Mouse (Mus musculus): Measurements from ENCODE around the gene Slc9a8. TPM values are rescaled to one million over a fixed set of nuclear protein-coding genes. Genes with fewer than 3 reads are reported as not detected.

Gene Slc9a8
- polyA plus RNA-seq, 1 experiment from 2014 or later = 21.8 TPM

- no peaks in the 10 kb centered on the region for H3K27me3 ChIP-seq (ENCODE audit: control insufficient read depth, insufficient read depth, low read length)
- H3K4me3 ChIP-seq (ENCODE audit: low read depth, low read length) = no peak overlapping the region
- no peak overlapping the region for H3K9ac ChIP-seq (ENCODE audit: low read depth, low read length)
- DNase-seq (ENCODE audit: low spot score) = no peak
- H3K4me2 ChIP-seq (replicated peaks; ENCODE audit: low read depth, low read length) = no peak overlapping the region
- ATAC-seq (ENCODE audit: low FRiP score) = no peak
- H3K27ac ChIP-seq (ENCODE audit: low read depth, low read length) = no peak overlapping the region
- H3K4me1 ChIP-seq (replicated peaks; ENCODE audit: control insufficient read depth, insufficient read depth, low read length) = peaks cover 2% of the 10 kb centered on the region; the same call in 1 of the 2 replicates
- WGBS = 88% methylated on average over 4 of the region's 4 CpGs
- H3K9me3 ChIP-seq (ENCODE audit: control insufficient read depth, low read length) = no peaks in the 10 kb centered on the region
- 0 out of 2 replicates have a peak, but pooled peaks cover 4% of the 10 kb centered on the region for H3K36me3 ChIP-seq (ENCODE audit: control insufficient read depth, insufficient read depth, low read length)
Observed at GRCm38 (mm10) chr2:167486573-167486972, 65.1 kb downstream of the Slc9a8 start.

DNA sequence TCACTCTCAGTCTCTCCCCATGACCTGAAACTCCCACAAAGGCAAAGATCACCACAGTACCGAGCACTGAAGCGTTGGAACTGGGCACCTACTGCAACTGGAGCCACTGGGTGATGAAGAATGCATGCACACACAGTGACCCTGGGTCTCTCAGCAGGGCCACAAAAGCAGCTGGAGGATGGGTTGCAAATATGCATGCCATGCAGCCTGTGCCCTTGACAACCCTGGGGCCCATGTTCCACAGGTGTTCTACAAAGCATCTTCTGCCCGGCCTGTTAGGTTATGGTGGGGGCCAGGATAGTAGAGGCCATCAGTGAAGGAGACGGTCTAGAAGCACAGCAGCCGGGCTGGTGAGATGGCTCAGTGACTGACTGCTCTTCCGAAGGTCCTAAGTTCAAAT, 66.0 kb downstream of the Slc9a8 start:
- ATAC-seq (ENCODE audit: low FRiP score) (no peak), DNase-seq (ENCODE audit: low spot score) (no peak)
- Histone ChIP-seq H3K27me3 (ENCODE audit: control insufficient read depth, insufficient read depth, low read length) (no peaks in the 10 kb centered on the region), H3K4me2 (replicated peaks; ENCODE audit: low read depth, low read length) (no peak overlapping the region), H3K27ac (ENCODE audit: low read depth, low read length) (no peak overlapping the region), H3K4me1 (replicated peaks; ENCODE audit: control insufficient read depth, insufficient read depth, low read length) (peaks cover 6% of the 10 kb centered on the region; the same call in 1 of the 2 replicates), H3K9ac (ENCODE audit: low read depth, low read length) (no peak overlapping the region), H3K36me3 (ENCODE audit: control insufficient read depth, insufficient read depth, low read length) (0 out of 2 replicates have a peak, but pooled peaks cover 4% of the 10 kb centered on the region), H3K4me3 (ENCODE audit: low read depth, low read length) (no peak overlapping the region), H3K9me3 (ENCODE audit: control insufficient read depth, low read length) (no peaks in the 10 kb centered on the region)
- 95% methylated on average over 6 of the region's 6 CpGs for WGBS

- no peaks in the 10 kb centered on the region for H3K27me3 ChIP-seq (ENCODE audit: control insufficient read depth, insufficient read depth, low read length)
- 92% methylated on average over 6 of the region's 6 CpGs for WGBS
- H3K36me3 ChIP-seq (ENCODE audit: control insufficient read depth, insufficient read depth, low read length) = 0 out of 2 replicates have a peak, but pooled peaks cover 4% of the 10 kb centered on the region
- no peaks in the 10 kb centered on the region for H3K9me3 ChIP-seq (ENCODE audit: control insufficient read depth, low read length)
- ATAC-seq (ENCODE audit: low FRiP score) = no peak
- H3K27ac ChIP-seq (ENCODE audit: low read depth, low read length) = no peak overlapping the region
- H3K9ac ChIP-seq (ENCODE audit: low read depth, low read length) = no peak overlapping the region
- H3K4me2 ChIP-seq (replicated peaks; ENCODE audit: low read depth, low read length) = no peak overlapping the region
- no peak overlapping the region for H3K4me3 ChIP-seq (ENCODE audit: low read depth, low read length)
- H3K4me1 ChIP-seq (replicated peaks; ENCODE audit: control insufficient read depth, insufficient read depth, low read length) = peaks cover 6% of the 10 kb centered on the region; the same call in 1 of the 2 replicates
- DNase-seq (ENCODE audit: low spot score) = no peak
Observed at GRCm38 (mm10) chr2:167487994-167488393, 66.5 kb downstream of the Slc9a8 start.

DNA sequence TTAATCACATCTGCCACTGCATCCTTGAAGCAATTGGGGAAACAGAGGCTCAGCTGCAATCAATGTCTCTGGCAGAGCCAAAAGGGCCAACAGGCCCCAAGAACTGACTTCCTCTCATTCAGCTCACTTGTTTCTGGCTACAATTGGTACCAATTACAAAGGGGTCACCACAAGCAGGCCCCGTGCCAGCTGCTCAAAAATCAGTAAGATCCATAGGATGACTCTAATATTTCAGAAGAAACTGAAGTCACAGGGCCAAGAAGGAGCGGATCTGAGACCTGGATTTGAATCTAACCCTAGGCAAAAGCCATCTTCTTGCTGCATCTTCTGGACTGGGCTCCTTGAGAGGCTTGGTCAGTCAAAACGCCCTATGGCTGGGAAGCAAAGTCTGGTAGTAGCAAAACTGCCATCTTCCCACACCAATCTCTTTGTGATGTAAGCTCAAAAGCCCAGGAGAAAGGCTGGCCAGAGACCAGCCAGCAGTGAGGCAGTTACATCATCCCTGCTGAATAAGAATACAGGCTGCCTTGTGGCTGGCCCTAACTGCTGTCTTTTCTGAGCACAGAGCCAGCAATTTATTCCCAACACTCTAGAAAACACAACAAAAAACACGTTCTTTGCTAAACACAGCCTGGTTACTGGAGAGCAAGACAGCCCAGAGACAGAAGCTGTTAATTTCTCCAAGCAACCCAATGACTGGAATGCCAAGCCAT, 69.5 kb downstream of the Slc9a8 start:
- Histone ChIP-seq H3K4me1 (replicated peaks; ENCODE audit: control insufficient read depth, insufficient read depth, low read length) (peaks cover 6% of the 10 kb centered on the region; the same call in 1 of the 2 replicates), H3K27me3 (ENCODE audit: control insufficient read depth, insufficient read depth, low read length) (no peaks in the 10 kb centered on the region), H3K9me3 (ENCODE audit: control insufficient read depth, low read length) (no peaks in the 10 kb centered on the region), H3K4me2 (replicated peaks; ENCODE audit: low read depth, low read length) (peak overlapping the region; percentile 95; the same call in 1 of the 2 replicates), H3K36me3 (ENCODE audit: control insufficient read depth, insufficient read depth, low read length) (no peaks in the 10 kb centered on the region), H3K9ac (ENCODE audit: low read depth, low read length) (no peak overlapping the region), H3K27ac (ENCODE audit: low read depth, low read length) (no peak overlapping the region), H3K4me3 (ENCODE audit: low read depth, low read length) (peak overlapping the region; percentile 100; the same call in 1 of the 2 replicates)
- 83% methylated on average over 4 of the region's 4 CpGs for WGBS
- ATAC-seq (ENCODE audit: low FRiP score) = no peak
- no peak for DNase-seq (ENCODE audit: low spot score)

DNA sequence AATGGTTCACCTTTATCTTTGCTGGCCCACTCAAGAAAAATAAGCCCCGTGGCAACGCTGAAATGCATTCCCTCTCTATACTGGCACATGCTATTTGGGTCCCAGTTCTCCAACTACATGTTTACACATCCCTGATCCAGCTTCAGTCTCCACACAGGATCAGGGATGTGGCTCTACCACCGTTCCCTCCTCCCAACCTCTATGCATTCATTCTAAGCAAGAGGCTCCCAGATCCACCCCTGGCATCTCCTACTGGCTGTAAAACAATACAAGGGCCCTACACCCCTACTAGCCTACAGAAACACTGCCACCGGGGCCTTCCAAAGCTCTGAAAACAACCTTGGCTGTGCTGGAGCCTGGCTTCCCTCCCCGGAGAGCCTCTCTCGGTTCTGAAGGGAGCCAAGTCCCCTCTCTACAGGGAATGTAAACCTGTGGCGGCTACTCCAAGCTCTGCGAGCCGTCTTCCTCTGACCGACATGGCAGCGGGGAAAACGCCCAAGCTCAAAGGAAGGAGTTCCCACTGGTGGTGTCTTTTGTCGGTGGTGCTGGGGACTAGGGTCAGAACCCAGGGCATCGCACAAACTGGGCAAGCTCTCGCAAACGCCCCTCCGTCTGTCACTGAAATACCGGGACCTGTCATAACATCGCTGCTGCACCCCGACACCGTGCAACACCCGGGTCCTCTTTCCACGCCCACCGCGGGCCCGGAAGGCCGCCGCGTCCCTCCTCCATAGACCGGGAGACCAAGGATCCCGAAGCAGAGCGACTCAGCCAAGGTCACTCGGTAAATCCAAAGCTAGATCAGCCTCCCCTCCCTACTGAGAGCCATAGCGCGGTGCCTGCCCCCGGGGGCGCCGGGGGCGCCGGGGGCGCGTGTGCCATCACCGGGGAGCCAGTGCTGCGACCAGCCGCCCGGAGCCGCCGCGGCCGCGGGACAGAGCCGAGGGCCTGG, 70.5 kb downstream of the Slc9a8 start, which contains the start of gene Rnf114:
Gene Rnf114 (plus strand): TSS at position 889 of the 952 bp plus-strand sequence.
- Histone ChIP-seq H3K27me3 (ENCODE audit: control insufficient read depth, insufficient read depth, low read length) (no peaks in the 10 kb centered on the region), H3K4me3 (ENCODE audit: low read depth, low read length) (peak within 1 kb of the TSS; percentile 100), H3K4me2 (replicated peaks; ENCODE audit: low read depth, low read length) (peak within 1 kb of the TSS; percentile 95), H3K4me1 (replicated peaks; ENCODE audit: control insufficient read depth, insufficient read depth, low read length) (peaks cover 6% of the 10 kb centered on the region; the same call in 1 of the 2 replicates), H3K27ac (ENCODE audit: low read depth, low read length) (peak within 1 kb of the TSS; percentile 94), H3K9ac (ENCODE audit: low read depth, low read length) (peak within 1 kb of the TSS; percentile 87), H3K9me3 (ENCODE audit: control insufficient read depth, low read length) (no peaks in the 10 kb centered on the region), H3K36me3 (ENCODE audit: control insufficient read depth, insufficient read depth, low read length) (no peaks in the 10 kb centered on the region)
- 4% methylated on average over 49 of the region's 52 CpGs for whole genome bisulfite sequencing
- no peak for DNase-seq (ENCODE audit: low spot score)
- peak; percentile 58 for ATAC-seq (ENCODE audit: low FRiP score)

- ATAC-seq (ENCODE audit: low FRiP score) = peak; percentile 92
Observed at GRCm38 (mm10) chr2:167492713-167493636, 71.5 kb downstream of the Slc9a8 start, which contains the start of gene Spata2. TSS of gene Spata2 (minus strand) at chr2:167492887.

DNA sequence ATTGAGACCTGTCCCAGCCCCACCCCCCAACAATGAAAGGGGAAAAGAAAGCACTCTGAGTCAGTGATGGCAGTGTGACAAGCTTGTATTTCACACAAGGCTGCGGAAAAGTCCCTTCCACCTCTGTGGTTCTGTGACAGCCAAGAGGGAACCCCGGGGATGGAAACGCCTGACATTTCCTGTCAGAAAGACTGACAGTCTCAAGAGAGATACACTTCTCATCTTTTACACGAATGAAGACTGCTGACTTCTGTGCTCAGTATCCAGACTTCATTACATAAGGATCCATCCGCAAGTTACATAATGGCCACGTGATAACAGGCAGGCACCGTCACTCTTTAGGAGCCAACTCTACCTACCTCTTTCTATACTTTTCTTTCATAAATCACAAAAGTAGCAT, 74.9 kb downstream of the Slc9a8 start:
- Histone ChIP-seq H3K9ac (ENCODE audit: low read depth, low read length) (no peak overlapping the region), H3K4me3 (ENCODE audit: low read depth, low read length) (no peak overlapping the region), H3K36me3 (ENCODE audit: control insufficient read depth, insufficient read depth, low read length) (no peaks in the 10 kb centered on the region), H3K27ac (ENCODE audit: low read depth, low read length) (no peak overlapping the region), H3K4me2 (replicated peaks; ENCODE audit: low read depth, low read length) (no peak overlapping the region), H3K4me1 (replicated peaks; ENCODE audit: control insufficient read depth, insufficient read depth, low read length) (peaks cover 6% of the 10 kb centered on the region; the same call in 1 of the 2 replicates), H3K9me3 (ENCODE audit: control insufficient read depth, low read length) (no peaks in the 10 kb centered on the region), H3K27me3 (ENCODE audit: control insufficient read depth, insufficient read depth, low read length) (no peaks in the 10 kb centered on the region)
- no peak for DNase-seq (ENCODE audit: low spot score)
- no peak for ATAC-seq (ENCODE audit: low FRiP score)
- 86% methylated on average over 7 of the region's 7 CpGs for WGBS

More at GRCm38 (mm10) chr2:167492713-167493636, 71.5 kb downstream of the Slc9a8 start, which contains the start of gene Spata2:
- Histone ChIP-seq H3K4me3 (ENCODE audit: low read depth, low read length) (peak within 1 kb of the TSS; percentile 100), H3K4me1 (replicated peaks; ENCODE audit: control insufficient read depth, insufficient read depth, low read length) (peaks cover 6% of the 10 kb centered on the region; the same call in 1 of the 2 replicates), H3K4me2 (replicated peaks; ENCODE audit: low read depth, low read length) (peak within 1 kb of the TSS; percentile 95), H3K27ac (ENCODE audit: low read depth, low read length) (peak within 1 kb of the TSS; percentile 94), H3K36me3 (ENCODE audit: control insufficient read depth, insufficient read depth, low read length) (no peaks in the 10 kb centered on the region), H3K27me3 (ENCODE audit: control insufficient read depth, insufficient read depth, low read length) (no peaks in the 10 kb centered on the region), H3K9ac (ENCODE audit: low read depth, low read length) (peak within 1 kb of the TSS; percentile 87), H3K9me3 (ENCODE audit: control insufficient read depth, low read length) (no peaks in the 10 kb centered on the region)
- 2% methylated on average over 63 of the region's 63 CpGs for WGBS
- peak; percentile 93 for DNase-seq (ENCODE audit: low spot score)
